Mouse (Mus musculus) left cerebral cortex, postnatal 10 days (tissue): ENCODE measurements around the gene Tmbim7. TPM values are rescaled to one million over a fixed set of nuclear protein-coding genes. Genes with fewer than 3 reads are reported as not detected.

Source experiments
- microRNA-seq: library from miRNA; unstranded; fragments of <30 nt; microRNA quantifications from one replicate; pipeline ENCODE4 v1.2.0, GENCODE M21; 2022
- total RNA-seq, 2 experiments: library from RNA; stranded (reverse); gene quantifications; 2 replicates each; pipeline ENCODE4 v1.2.3; 2021

Gene Tmbim7
- total RNA-seq, 2 experiments from 2014 or later: not detected

Small RNA genes lying within 50 kb of the gene (microRNA-seq; reads per million reads assigned to microRNA genes)
- not detected for gene Gm22926
- gene Gm26238: not detected

Other genes starting within 250 kb of the Tmbim7 start
- gene Fam133b, start 107.3 kb upstream of the Tmbim7 start, total RNA-seq: 10 to 100 TPM; 37.0 to 39.3 TPM
- gene 1700109H08Rik, start 79.6 kb upstream of the Tmbim7 start, total RNA-seq: 1 to 10 TPM; 4.9 to 6.6 TPM
- 10 to 100 TPM; 27.4 to 27.8 TPM for gene Pex1, start 55.1 kb upstream of the Tmbim7 start, total RNA-seq
- gene Rbm48, start 54.6 kb upstream of the Tmbim7 start, total RNA-seq: 10 to 100 TPM; 11.5 to 12.3 TPM
- 100 to 1,000 TPM; 128 to 129 TPM for gene Gatad1, start 6.0 kb downstream of the Tmbim7 start, total RNA-seq
- gene Ankib1, start 151.7 kb downstream of the Tmbim7 start, total RNA-seq: 10 to 100 TPM; 64.3 to 67.9 TPM
- 10 to 100 TPM; 38.5 to 41.6 TPM for gene Krit1, start 152.0 kb downstream of the Tmbim7 start, total RNA-seq
- gene Lrrd1, start 194.0 kb downstream of the Tmbim7 start, total RNA-seq: under 1 TPM in 1 of 2 experiments, not detected in 1; 0.21 TPM
- gene Mterf1a, start 242.8 kb downstream of the Tmbim7 start, total RNA-seq: 1 to 10 TPM; 7.5 to 10.0 TPM